Mouse (Mus musculus) fibroblast of lung, adult 2 months (primary cell): ENCODE data around the gene Senp6.

Source experiments
- DNase-seq: peaks from one replicate; pipeline ENCODE4 v3.0.0-alpha.2; 2011; ENCODE audit warnings: low read depth

Senp6 gene

GRCm38 (mm10) chr9:80172396-80173222 is 105.9 kb downstream of the Senp6 start:
- no peak for DNase-seq

- DNase-seq = no peak
Measured at GRCm38 (mm10) chr9:80173629-80174028, 106.9 kb downstream of the Senp6 start.

- DNase-seq = no peak
Measured at GRCm38 (mm10) chr9:80176696-80177478, 110.2 kb downstream of the Senp6 start.

DNA sequence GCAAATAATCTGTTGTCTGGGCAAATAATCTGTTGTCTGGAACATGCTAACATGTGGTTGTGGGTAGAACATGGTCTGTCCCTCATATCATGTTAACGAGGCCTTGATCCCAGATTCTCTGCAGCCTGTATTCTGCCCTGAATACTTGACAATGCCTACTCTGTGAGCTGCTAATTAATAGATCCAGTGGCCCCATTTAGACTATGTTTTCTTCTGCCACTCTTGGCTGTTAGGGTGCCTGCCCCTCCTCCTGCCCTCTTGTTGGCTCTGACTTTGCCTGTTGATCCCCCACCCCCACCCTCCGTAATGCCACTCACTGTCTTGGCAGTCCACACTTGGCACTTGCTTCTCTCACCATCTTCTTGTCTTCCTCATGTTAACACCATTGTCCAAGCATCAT is 112.0 kb downstream of the Senp6 start:
- DNase-seq = no peak

- DNase-seq = no peak
Measured at GRCm38 (mm10) chr9:80179688-80180087, 113.0 kb downstream of the Senp6 start.

DNA sequence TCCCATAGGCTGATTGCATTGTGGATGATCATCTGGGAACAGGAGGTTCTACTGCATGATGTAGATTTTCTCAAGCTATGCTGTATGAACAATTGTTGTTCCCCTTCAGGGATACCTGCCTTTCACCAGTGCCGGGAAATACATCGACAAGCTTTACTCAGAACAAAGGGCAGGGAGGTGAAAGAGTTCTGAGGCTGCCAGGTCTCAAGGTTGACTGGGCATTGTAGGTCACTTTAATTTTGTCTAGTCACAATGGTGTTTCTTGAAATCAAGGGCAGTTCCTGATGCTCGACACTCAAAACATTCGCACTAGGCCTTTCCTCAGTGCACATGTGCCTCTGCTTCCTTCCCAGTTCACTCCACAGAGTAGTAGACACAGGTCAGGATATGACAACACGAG is 114.1 kb downstream of the Senp6 start:
- DNase-seq = no peak

GRCm38 (mm10) chr9:80181692-80182091 is 115.0 kb downstream of the Senp6 start:
- no peak for DNase-seq

DNA sequence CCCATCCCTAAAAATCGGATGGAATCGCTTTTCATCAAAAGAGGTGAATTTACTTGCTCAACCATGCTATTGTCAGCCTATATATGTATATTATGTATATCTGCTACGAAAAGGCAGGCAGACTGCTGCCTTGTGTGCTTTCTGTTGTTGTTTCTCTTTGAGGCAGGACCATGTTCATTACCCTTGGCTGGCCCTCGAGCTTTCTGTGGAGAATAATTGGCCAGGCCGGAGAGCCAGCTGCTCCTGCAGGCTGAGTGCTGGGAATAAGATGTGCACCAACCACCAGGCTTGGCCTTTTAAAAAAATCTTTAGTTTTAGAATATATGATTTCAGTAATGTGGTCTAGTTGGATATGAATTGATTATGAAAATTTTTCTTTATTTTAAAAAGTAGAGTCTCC is 117.4 kb downstream of the Senp6 start:
- DNase-seq = no peak

DNA sequence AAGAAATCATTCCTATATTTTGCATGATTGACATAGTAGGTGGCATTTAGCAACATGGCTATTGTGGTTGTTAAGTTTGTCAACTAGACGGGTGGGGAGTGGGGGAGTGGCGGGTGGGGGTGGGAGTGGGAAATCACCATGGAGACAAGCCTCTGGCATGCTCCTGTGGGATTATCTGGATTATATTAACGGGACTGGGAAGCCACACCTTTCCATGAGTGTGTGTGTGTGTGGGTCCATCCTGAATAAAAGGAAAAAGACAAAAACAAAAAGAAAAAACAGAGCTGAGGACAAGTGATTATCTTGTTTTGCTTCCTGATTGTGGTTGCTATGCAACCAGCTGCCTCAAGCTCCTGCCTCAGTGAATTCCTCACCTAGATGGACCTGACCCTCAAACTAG is 119.0 kb downstream of the Senp6 start:
- DNase-seq = no peak

GRCm38 (mm10) chr9:80186693-80187092 is 120.0 kb downstream of the Senp6 start:
- DNase-seq = no peak

DNA sequence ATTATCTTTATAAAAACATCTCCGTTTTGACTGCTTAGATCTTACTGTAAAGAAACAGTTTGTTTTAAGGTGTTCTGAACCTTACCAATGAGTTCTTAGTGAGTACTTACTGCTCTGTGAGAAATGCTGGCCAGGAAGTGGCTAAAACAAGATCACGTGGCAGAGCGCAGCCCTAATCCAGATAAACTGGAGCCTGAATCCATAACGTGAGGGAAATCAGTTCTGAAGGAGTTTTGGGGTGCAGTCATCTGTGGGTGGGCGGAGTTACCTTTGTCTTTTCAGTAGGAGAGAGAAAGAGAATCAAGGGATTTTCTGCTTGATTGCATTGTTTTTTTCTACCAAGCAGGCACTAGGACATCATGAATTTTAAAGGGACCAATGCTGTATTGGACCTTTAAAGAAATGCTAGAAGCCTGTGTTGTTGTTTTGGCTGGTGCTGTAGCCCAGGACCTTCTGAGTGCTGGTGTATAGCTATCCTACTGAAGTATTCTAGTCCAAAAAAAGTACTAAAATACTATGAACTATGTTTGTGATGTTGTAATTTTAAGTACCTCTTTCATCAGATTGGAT is 121.7 kb downstream of the Senp6 start:
- no peak for DNase-seq

- DNase-seq = no peak
Measured at GRCm38 (mm10) chr9:80191240-80191639, 124.5 kb downstream of the Senp6 start.

GRCm38 (mm10) chr9:80192324-80192723 is 125.6 kb downstream of the Senp6 start:
- DNase-seq = no peak

DNA sequence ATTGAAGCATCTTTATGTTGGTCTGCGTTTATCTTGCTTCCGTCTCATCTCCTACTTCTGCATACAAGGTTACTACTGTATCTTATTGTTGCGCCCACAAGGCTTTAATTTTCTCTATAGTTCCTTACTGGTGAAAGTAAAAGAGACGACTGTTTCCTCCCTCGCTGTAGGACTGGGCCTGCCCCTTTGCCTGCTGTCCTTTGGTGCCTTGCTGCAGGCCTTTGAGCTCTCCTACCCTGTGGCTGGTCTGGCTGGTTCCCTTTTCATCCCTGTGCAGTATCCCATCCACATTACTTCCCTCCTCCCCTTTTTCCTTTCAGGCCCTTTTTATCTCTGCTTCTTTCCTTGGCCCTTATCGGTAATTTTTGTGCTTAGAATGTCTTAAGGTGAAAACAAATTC is 127.7 kb downstream of the Senp6 start:
- DNase-seq = no peak
